Mouse (Mus musculus) cerebellum, adult 2 months (tissue): Measurements from ENCODE around the gene Abcc12.

Source experiments
- CTCF ChIP-seq: fragments of 200-500 bp; IDR thresholded peaks from 2 replicates; pipeline ENCODE4 v1.5.1; 2011; ENCODE audit warnings: low read depth, mild to moderate bottlenecking, control low read depth, low read length, moderate library complexity, borderline replicate concordance; ENCODE audit not compliant: insufficient read depth
- POLR2A ChIP-seq: fragments of 200-500 bp; IDR thresholded peaks from 2 replicates; pipeline ENCODE4 v1.6.1; 2011; ENCODE audit warnings: low read length, control low read depth, borderline replicate concordance; ENCODE audit not compliant: insufficient read depth

DNA sequence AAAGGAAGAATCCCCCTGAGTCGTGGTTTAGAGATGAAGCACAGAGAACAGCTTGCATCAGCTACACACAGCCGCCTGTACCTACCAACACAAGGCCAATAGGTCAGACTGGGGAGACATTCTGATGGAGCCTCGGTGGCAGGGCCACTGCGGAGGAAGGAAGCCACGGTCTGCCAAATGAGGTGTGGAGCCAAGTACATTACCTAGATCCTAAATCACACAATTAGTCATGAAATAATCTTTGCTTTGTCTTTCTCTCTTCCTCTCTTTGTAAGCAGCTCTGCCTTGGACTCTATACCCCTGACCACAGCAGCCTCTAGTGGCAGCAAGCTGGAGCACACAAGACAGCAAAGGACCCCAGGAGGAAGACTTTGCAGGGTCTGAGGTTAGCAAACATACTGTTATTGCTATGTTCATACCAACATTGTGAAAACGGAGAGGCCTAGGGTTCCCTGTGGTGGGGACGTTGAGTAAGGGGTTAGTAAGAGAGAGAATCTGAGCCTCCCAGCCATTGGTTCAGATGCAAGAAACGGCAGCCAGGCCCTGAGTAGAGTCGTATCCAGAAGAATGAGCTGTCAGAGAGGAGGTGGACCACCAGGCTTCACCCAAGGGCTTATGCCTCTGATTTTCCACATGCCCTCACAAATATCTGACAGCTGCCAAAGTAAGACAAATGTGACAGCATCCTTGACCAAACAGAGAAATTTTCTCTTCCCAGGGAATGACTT is 104.6 kb downstream of the Abcc12 start:
- TF ChIP-seq POLR2A (no peak), CTCF (peak; percentile 85)
